Mouse (Mus musculus) thymus, adult 2 months (tissue): Measurements from ENCODE around the gene Tubb4b. TPM values are rescaled to one million over a fixed set of nuclear protein-coding genes. Genes with fewer than 3 reads are reported as not detected.

ENCODE experiments used
- DNase-seq: peaks from one replicate; pipeline ENCODE4 v3.0.0; 2021
- H3K27ac ChIP-seq: fragments of 200-500 bp; 2 replicates; pipeline ENCODE4 v1.5.1; 2012; ENCODE audit warnings: low read length, control low read depth; ENCODE audit not compliant: control insufficient read depth, insufficient read depth
- H3K27me3 ChIP-seq: fragments of 200-500 bp; 2 replicates; pipeline ENCODE4 v1.6.1; 2012; ENCODE audit warnings: mild to moderate bottlenecking, low read length, moderate library complexity, mixed read lengths; ENCODE audit not compliant: control insufficient read depth, insufficient read depth
- H3K36me3 ChIP-seq: fragments of 200-500 bp; 2 replicates; pipeline ENCODE4 v1.6.1; 2012; ENCODE audit warnings: mild to moderate bottlenecking, low read length, moderate library complexity; ENCODE audit not compliant: control insufficient read depth, insufficient read depth
- H3K4me1 ChIP-seq: fragments of 200-500 bp; replicated peaks from 2 replicates; pipeline ENCODE4 v1.6.1; 2012; ENCODE audit warnings: low read length; ENCODE audit not compliant: control insufficient read depth, insufficient read depth
- H3K4me3 ChIP-seq: fragments of 200-500 bp; 2 replicates; pipeline ENCODE4 v1.5.1; 2012; ENCODE audit warnings: mild to moderate bottlenecking, low read length, control low read depth, moderate library complexity; ENCODE audit not compliant: control insufficient read depth, insufficient read depth
- CTCF ChIP-seq: fragments of 200-500 bp; IDR thresholded peaks from 2 replicates; pipeline ENCODE4 v1.5.1; 2012; ENCODE audit warnings: mild to moderate bottlenecking, control low read depth, low read length, moderate library complexity, borderline replicate concordance; ENCODE audit not compliant: control insufficient read depth, poor library complexity, insufficient read depth; ENCODE audit errors: extremely low read depth
- POLR2A ChIP-seq: fragments of 200-500 bp; IDR thresholded peaks from 2 replicates; pipeline ENCODE4 v1.6.1; 2012; ENCODE audit warnings: mild to moderate bottlenecking, low read length, control low read depth, moderate library complexity; ENCODE audit not compliant: control insufficient read depth, poor library complexity, insufficient read depth; ENCODE audit errors: extremely low read depth
- WGBS: fragments of 180-500 bp; shearing (Covaris S2); methylation state at CpG from one replicate; pipeline ENCODE4 v1.1.7; 2018; 5-methylcytosine and 5-hydroxymethylcytosine counted together
- polyA plus RNA-seq: library from polyadenylated mRNA; depleted of rRNA; stranded (reverse); fragments of >200 nt; gene quantifications from 2 replicates; pipeline ENCODE4 v1.2.3, GENCODE M21; 2012

Tubb4b gene
- polyA plus RNA-seq, 1 experiment: 613 TPM

DNA sequence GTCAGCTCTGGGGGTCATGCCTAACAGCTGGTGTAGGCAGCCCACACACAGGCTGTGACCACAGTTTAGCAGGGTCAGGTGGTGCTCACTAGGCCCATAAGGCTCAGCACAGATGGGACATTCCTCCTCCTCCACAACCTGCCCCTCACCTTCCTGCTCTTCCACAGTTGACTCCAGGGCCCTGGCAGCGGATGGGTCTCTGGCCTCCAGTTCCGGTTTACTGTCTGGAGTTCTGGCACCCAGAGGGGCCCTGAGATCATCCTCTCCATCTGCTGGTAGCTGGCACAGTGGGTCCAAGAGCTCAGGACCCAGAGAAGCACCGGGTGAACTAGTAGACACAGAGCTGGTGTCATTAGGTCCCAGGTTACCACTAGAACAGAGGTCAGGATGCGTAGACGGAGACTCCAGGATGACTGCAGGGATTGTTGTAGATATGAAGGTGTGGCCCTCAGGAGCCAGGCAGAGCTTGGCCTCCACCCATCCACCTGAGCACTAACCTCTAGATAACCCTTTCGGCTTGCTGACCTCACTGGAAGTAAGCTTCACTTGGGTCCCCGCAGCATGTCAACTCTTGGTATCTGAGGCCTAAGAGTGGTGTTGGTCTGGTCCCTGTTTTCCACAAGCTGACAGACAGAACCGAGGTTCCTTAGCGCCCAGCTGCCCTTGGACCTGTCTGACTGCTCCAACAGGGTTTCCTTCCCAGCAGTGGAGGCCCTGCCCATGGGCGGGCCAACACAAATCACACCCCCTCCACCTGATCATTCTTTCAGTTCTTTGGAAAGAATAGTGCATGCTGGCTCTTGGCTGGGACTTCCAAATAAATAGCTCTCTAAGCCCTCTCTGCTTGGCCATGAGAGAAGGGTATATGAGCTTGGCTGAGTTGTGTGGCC lies 21.9 kb upstream of the Tubb4b start, which contains the start of gene AL732309.1:
TSS of gene AL732309.1 (minus strand) at position 681 of the 890 bp plus-strand sequence.
- Histone ChIP-seq H3K27ac (no peak within 1 kb of the TSS), H3K4me3 (no peak within 1 kb of the TSS), H3K27me3 (peaks cover 11% of the 10 kb centered on the region), H3K36me3 (peaks cover 18% of the 10 kb centered on the region), H3K4me1 (peaks cover 9% of the 10 kb centered on the region)
- WGBS: 94% methylated on average over 10 of the region's 10 CpGs
- TF ChIP-seq CTCF (no peak), POLR2A (no peak)
- DNase-seq: no peak

DNA sequence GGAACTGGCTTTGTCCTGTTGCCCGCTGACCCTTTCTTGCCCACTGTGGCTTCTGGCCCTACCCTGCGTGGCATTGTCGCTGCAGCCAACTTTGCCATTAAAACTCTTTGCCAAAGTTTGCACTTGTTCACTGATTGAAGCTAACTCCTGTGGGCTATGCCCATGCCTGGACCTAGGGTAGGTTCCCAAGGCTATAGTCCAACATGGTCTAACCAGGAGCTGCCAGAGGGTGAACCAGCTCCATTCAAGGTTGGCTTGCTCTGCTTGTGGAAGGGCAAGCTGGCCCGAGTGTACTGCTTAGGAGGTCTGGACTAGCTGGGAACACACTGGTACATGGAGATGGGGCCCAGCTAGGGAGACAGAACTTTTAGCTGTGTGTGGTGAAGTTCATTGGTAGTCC lies 19.6 kb upstream of the Tubb4b start:
- H3K4me1 ChIP-seq: peaks cover 20% of the 10 kb centered on the region
- DNase-seq: no peak
- no peak overlapping the region for H3K27ac ChIP-seq
- H3K36me3 ChIP-seq: peaks cover 6% of the 10 kb centered on the region
- 93% methylated on average over 4 of the region's 4 CpGs for WGBS
- TF ChIP-seq POLR2A (no peak), CTCF (no peak)
- H3K4me3 ChIP-seq: no peak overlapping the region
- H3K27me3 ChIP-seq: peaks cover 12% of the 10 kb centered on the region

DNA sequence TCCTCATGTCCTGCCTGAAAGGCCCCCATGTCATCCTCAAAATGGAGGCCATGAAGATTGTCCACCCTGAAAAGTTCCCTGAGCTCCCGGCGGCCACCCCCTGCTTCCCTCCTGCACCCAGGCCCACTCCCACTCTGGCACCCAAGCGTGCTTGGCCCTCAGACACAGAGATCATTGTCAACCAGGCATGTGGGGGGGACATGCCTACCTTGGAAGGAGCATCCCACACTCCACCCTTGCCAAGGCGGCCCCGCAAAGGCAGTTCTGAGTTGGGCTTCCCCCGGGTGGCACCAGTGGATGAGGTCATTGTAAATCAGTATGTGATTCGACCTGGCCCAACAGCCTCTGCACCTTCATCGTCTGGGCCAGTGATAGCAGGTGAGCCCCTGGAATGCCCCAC lies 18.8 kb upstream of the Tubb4b start:
- Histone ChIP-seq H3K27ac (no peak overlapping the region), H3K4me1 (peaks cover 20% of the 10 kb centered on the region), H3K4me3 (no peak overlapping the region), H3K36me3 (no peaks in the 10 kb centered on the region), H3K27me3 (peaks cover 12% of the 10 kb centered on the region)
- no peak for TF ChIP-seq CTCF
- 87% methylated on average over 8 of the region's 8 CpGs for WGBS
- DNase-seq: no peak

DNA sequence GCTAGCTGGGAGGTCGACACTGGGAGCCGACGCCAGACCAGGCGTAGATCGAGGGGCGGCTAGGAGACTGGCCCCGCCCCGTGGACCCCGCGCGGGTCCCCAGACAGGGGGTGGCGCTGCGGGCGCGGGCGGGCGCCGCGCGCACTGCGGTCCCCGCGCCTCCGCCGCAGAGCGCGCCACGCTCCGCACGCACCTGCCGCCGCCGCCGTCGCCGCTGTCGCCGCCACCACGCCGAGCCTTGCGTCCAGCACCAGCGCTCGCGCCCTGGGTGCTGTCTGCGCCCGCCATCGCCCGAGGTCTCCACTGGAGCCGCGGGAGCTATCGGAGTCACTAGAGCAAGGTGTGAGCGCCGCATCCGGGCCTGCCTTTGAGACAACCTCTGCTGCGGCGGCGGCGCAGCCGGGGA lies 17.6 kb upstream of the Tubb4b start, which contains the start of the genes Rnf208 and Cysrt1:
TSS of gene Rnf208 (plus strand) at position 155 of the 406 bp plus-strand sequence.
TSS of gene Cysrt1 (minus strand) at position 352 of the 406 bp plus-strand sequence.
- H3K4me1 ChIP-seq: peaks cover 20% of the 10 kb centered on the region
- peaks cover 12% of the 10 kb centered on the region for H3K27me3 ChIP-seq
- no peak for DNase-seq
- no peak for TF ChIP-seq POLR2A
- no peak for TF ChIP-seq CTCF
- H3K4me3 ChIP-seq: peak within 1 kb of the TSS; percentile 42
- H3K27ac ChIP-seq: no peak within 1 kb of the TSS
- under 1% methylated on average over 59 of the region's 59 CpGs for WGBS
- H3K36me3 ChIP-seq: no peaks in the 10 kb centered on the region

- Histone ChIP-seq H3K4me1 (peaks cover 20% of the 10 kb centered on the region), H3K4me3 (no peak overlapping the region), H3K27ac (no peak overlapping the region), H3K27me3 (peaks cover 12% of the 10 kb centered on the region), H3K36me3 (no peaks in the 10 kb centered on the region)
- no peak for TF ChIP-seq POLR2A
- TF ChIP-seq CTCF: no peak
- DNase-seq: no peak
- WGBS: 34% methylated on average over 6 of the region's 6 CpGs
Measured at GRCm38 (mm10) chr2:25241438-25241775, 16.9 kb upstream of the Tubb4b start.

DNA sequence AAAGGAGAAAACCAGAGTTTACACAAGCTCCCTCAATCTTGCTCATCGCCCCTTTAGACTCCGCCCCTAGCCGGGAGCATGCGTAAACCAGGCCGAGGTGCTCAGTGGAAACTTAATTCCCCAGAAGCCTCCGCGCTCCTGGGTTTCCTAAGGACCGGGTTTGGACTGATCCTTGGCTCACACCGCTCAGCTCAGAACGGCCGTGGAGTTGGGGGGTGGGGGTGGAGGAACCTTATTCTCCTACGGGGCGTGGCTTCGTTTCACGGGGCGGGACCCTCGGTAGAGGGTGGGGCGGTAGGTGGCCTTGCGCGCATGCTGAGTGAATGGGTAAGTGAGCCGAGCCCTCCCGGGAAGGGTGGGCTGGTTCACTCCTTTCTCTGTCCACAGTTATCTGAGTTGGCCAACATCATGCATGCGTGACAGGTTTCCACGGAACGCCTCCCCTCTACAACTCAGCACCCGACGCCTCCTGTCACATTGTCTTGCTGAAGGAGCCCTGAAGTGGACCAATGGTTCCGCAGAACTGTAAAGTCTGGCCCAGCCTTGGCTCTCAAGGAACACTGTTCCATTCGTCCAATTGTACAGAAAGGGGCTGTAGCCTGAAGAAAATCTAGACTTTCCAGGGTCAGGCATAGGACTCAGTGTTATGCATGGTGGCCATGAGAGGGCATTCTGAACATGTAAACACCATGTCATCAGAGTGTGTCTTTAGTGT lies 16.4 kb upstream of the Tubb4b start:
- H3K27ac ChIP-seq: no peak overlapping the region
- 3% methylated on average over 29 of the region's 29 CpGs for WGBS
- TF ChIP-seq POLR2A (0 out of 2 replicates have a peak, but pooled peaks have one; percentile 18), CTCF (no peak)
- H3K4me3 ChIP-seq: peak overlapping the region; percentile 52
- peaks cover 12% of the 10 kb centered on the region for H3K27me3 ChIP-seq
- peaks cover 20% of the 10 kb centered on the region for H3K4me1 ChIP-seq
- peak; percentile 42 for DNase-seq
- H3K36me3 ChIP-seq: no peaks in the 10 kb centered on the region
